Mouse (Mus musculus): ENCODE measurements around the gene Ebf1. TPM values are rescaled to one million over a fixed set of nuclear protein-coding genes. Genes with fewer than 3 reads are reported as not detected.

The Ebf1 gene
- polyA plus RNA-seq, 1 experiment from 2014 or later = 111 TPM

DNA sequence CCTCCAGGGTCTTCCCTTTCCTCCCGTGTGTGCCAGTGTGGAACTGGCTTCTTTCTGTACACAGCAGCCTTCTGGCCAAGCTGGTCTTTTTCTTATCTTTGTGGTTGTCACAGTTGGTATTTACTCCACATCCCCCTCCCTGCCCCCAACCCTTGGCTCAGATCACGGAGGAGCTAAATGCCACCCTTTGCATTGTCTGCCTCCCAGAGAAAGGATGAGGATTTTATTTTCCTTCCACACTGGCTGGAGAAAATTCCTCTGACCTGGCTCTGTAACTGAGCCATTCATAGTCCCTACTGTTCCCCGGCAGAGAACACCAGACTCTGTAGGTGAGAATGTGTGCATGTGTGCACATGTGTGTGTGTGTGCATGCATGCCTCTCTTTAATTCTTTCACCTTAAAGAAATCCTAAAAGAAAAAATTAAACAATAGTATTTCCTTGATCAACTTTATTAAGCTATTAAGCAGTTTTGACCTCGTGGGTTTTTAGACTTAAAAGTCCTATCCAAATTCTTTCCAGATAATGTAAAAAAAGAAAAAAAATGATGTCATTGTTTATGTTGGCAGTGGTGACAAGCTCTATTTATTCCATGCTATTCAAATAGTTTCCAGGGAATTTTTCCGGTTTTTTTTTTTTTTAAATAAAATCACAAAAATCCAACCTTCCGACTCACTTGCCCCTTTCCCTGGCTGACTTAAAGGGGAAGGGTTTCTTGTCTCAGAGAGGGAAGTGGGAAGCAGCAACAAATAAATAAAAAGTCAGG is 123.3 kb downstream of the Ebf1 start:
- Histone ChIP-seq H3K27ac (ENCODE audit: low read depth, low read length) (peak overlapping the region; percentile 87), H3K27me3 (ENCODE audit: control insufficient read depth, insufficient read depth, low read length) (no peaks in the 10 kb centered on the region), H3K9ac (ENCODE audit: low read depth, low read length) (peak overlapping the region; percentile 24; the same call in 1 of the 2 replicates), H3K9me3 (ENCODE audit: control insufficient read depth, low read length) (no peaks in the 10 kb centered on the region), H3K4me3 (ENCODE audit: low read depth, low read length) (no peak overlapping the region), H3K4me2 (replicated peaks; ENCODE audit: low read depth, low read length) (no peak overlapping the region), H3K36me3 (ENCODE audit: control insufficient read depth, insufficient read depth, low read length) (no peaks in the 10 kb centered on the region), H3K4me1 (replicated peaks; ENCODE audit: control insufficient read depth, insufficient read depth, low read length) (peaks cover 7% of the 10 kb centered on the region; the same call in 1 of the 2 replicates)
- DNase-seq (ENCODE audit: low spot score) (peak; percentile 48), ATAC-seq (ENCODE audit: low FRiP score) (peak; percentile 74; the same call in 1 of the 2 replicates)
- 16% methylated on average over 6 of the region's 6 CpGs for WGBS

DNA sequence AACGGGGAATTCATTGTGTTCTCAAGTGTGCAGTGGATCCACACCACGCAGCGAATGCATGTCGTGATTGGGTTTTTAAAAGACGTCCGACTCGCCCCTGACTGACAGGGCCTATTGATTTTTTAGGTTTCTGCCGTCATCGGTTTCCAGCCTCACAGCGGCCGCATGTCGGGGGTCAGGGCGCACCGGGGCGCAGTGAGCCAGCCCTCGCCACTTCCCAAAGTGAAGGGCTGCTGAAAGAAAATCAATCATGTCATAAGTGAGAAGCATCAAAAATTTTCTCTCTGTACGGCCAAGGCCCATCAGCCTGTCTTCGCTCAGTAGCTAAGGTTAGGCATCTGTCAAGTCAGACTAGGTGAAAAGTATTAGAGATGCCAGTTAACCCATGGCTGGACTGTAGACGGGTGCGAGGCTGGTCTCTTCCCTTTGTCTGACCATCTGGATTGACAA is 124.0 kb downstream of the Ebf1 start:
- no peak overlapping the region for H3K9ac ChIP-seq (ENCODE audit: low read depth, low read length)
- H3K27ac ChIP-seq (ENCODE audit: low read depth, low read length) = peak overlapping the region; percentile 61
- ATAC-seq (ENCODE audit: low FRiP score) (peak; percentile 74), DNase-seq (ENCODE audit: low spot score) (peak; percentile 61)
- whole genome bisulfite sequencing = 14% methylated on average over 20 of the region's 20 CpGs
- H3K4me2 ChIP-seq (replicated peaks; ENCODE audit: low read depth, low read length) = no peak overlapping the region
- no peak overlapping the region for H3K4me3 ChIP-seq (ENCODE audit: low read depth, low read length)
- no peaks in the 10 kb centered on the region for H3K9me3 ChIP-seq (ENCODE audit: control insufficient read depth, low read length)
- H3K4me1 ChIP-seq (replicated peaks; ENCODE audit: control insufficient read depth, insufficient read depth, low read length) = peaks cover 7% of the 10 kb centered on the region; the same call in 1 of the 2 replicates
- H3K27me3 ChIP-seq (ENCODE audit: control insufficient read depth, insufficient read depth, low read length) = no peaks in the 10 kb centered on the region
- no peaks in the 10 kb centered on the region for H3K36me3 ChIP-seq (ENCODE audit: control insufficient read depth, insufficient read depth, low read length)

DNA sequence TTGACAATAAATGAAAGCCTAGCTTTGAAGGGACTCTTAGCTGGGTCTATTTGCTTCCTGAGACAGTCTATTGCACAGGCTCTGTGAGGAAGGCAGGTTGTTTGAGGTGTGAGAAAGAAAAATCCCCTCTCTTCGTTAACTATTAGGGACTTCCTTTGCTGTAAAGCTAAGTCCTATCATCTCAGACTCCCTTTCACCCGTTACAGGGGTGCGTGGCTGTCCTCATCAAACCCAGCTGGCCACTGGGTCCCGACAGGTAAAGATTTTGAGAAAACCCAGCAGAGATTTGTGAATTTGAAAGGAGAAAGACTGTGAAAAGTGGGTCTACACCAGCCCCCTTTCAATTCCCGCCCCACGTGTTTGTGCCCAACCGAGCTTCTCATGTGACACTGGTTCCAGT is 127.3 kb downstream of the Ebf1 start:
- 0 out of 2 replicates have a peak overlapping the region, but pooled peaks have one; percentile 17 for H3K27ac ChIP-seq (ENCODE audit: low read depth, low read length)
- H3K9ac ChIP-seq (ENCODE audit: low read depth, low read length) = no peak overlapping the region
- no peaks in the 10 kb centered on the region for H3K36me3 ChIP-seq (ENCODE audit: control insufficient read depth, insufficient read depth, low read length)
- H3K27me3 ChIP-seq (ENCODE audit: control insufficient read depth, insufficient read depth, low read length) = no peaks in the 10 kb centered on the region
- H3K4me1 ChIP-seq (replicated peaks; ENCODE audit: control insufficient read depth, insufficient read depth, low read length) = peaks cover 4% of the 10 kb centered on the region; the same call in 1 of the 2 replicates
- no peaks in the 10 kb centered on the region for H3K9me3 ChIP-seq (ENCODE audit: control insufficient read depth, low read length)
- no peak overlapping the region for H3K4me3 ChIP-seq (ENCODE audit: low read depth, low read length)
- DNase-seq (ENCODE audit: low spot score) = no peak
- no peak for ATAC-seq (ENCODE audit: low FRiP score)
- WGBS = 64% methylated on average over 7 of the region's 7 CpGs
- no peak overlapping the region for H3K4me2 ChIP-seq (replicated peaks; ENCODE audit: low read depth, low read length)

GRCm38 (mm10) chr11:44745946-44746345 is 128.8 kb downstream of the Ebf1 start:
- no peak overlapping the region for H3K4me3 ChIP-seq (ENCODE audit: low read depth, low read length)
- no peak for DNase-seq (ENCODE audit: low spot score)
- no peak for ATAC-seq (ENCODE audit: low FRiP score)
- no peaks in the 10 kb centered on the region for H3K9me3 ChIP-seq (ENCODE audit: control insufficient read depth, low read length)
- no peaks in the 10 kb centered on the region for H3K36me3 ChIP-seq (ENCODE audit: control insufficient read depth, insufficient read depth, low read length)
- no peak overlapping the region for H3K4me2 ChIP-seq (replicated peaks; ENCODE audit: low read depth, low read length)
- H3K9ac ChIP-seq (ENCODE audit: low read depth, low read length) = no peak overlapping the region
- 88% methylated on average over 2 of the region's 2 CpGs for WGBS
- no peaks in the 10 kb centered on the region for H3K27me3 ChIP-seq (ENCODE audit: control insufficient read depth, insufficient read depth, low read length)
- peak overlapping the region; percentile 7; the same call in 1 of the 2 replicates for H3K27ac ChIP-seq (ENCODE audit: low read depth, low read length)
- H3K4me1 ChIP-seq (replicated peaks; ENCODE audit: control insufficient read depth, insufficient read depth, low read length) = no peaks in the 10 kb centered on the region; the same call in 1 of the 2 replicates

DNA sequence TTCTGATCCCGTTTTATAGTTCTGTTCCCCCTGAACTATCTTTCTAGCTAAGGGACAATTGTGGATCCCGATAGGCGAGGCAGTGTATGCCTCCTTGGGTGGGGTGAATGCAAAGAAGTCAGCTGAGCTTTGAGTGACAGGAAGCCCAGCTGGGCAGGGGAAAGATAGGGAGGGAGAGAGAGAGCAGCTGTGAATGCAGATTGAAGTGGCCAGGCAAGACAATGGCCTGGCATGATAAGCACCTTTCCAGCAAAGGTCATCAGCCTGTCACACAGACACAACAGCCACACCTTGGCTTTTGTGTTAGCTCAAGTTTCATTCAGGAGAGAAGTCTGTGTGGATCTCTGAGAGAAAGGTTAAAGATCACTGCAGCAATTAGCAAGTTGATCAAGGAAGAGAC is 129.6 kb downstream of the Ebf1 start:
- no peaks in the 10 kb centered on the region for H3K27me3 ChIP-seq (ENCODE audit: control insufficient read depth, insufficient read depth, low read length)
- peak; percentile 63 for DNase-seq (ENCODE audit: low spot score)

DNA sequence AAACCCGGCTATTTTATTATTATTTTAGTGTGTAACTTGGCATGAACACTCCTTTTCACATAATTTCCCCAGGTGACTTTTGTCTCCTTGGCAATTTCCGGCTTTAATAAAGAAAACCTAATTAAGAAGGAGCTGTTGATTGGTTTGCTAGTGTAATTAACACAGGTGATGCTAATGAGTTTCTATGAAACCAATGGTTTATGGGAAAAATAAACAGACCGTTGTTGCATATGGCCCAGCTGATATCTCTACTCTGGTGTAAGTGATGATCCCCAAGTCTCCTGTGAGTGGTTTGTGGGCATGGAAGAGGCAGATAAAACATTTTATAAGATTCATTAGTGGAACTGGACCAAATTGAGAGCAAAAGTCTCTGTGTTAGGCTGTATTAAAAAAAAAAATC is 132.2 kb downstream of the Ebf1 start:
- ATAC-seq (ENCODE audit: low FRiP score) (no peak), DNase-seq (ENCODE audit: low spot score) (no peak)
- no peaks in the 10 kb centered on the region for H3K27me3 ChIP-seq (ENCODE audit: control insufficient read depth, insufficient read depth, low read length)
- H3K9me3 ChIP-seq (ENCODE audit: control insufficient read depth, low read length) = no peaks in the 10 kb centered on the region
- no peaks in the 10 kb centered on the region for H3K36me3 ChIP-seq (ENCODE audit: control insufficient read depth, insufficient read depth, low read length)
- no peak overlapping the region for H3K4me3 ChIP-seq (ENCODE audit: low read depth, low read length)
- H3K4me2 ChIP-seq (replicated peaks; ENCODE audit: low read depth, low read length) = no peak overlapping the region
- H3K27ac ChIP-seq (ENCODE audit: low read depth, low read length) = no peak overlapping the region
- WGBS = 94% methylated on average over 3 of the region's 3 CpGs
- no peak overlapping the region for H3K9ac ChIP-seq (ENCODE audit: low read depth, low read length)
- no peaks in the 10 kb centered on the region for H3K4me1 ChIP-seq (replicated peaks; ENCODE audit: control insufficient read depth, insufficient read depth, low read length)

More for the DNA sequence above, 129.6 kb downstream of the Ebf1 start:
- Histone ChIP-seq H3K36me3 (ENCODE audit: control insufficient read depth, insufficient read depth, low read length) (no peaks in the 10 kb centered on the region), H3K27ac (ENCODE audit: low read depth, low read length) (peak overlapping the region; percentile 24; the same call in 1 of the 2 replicates), H3K4me1 (replicated peaks; ENCODE audit: control insufficient read depth, insufficient read depth, low read length) (no peaks in the 10 kb centered on the region), H3K4me2 (replicated peaks; ENCODE audit: low read depth, low read length) (no peak overlapping the region), H3K9me3 (ENCODE audit: control insufficient read depth, low read length) (no peaks in the 10 kb centered on the region), H3K9ac (ENCODE audit: low read depth, low read length) (no peak overlapping the region), H3K4me3 (ENCODE audit: low read depth, low read length) (no peak overlapping the region)
- WGBS = 14% methylated on average over 3 of the region's 3 CpGs
- peak; percentile 91 for ATAC-seq (ENCODE audit: low FRiP score)

DNA sequence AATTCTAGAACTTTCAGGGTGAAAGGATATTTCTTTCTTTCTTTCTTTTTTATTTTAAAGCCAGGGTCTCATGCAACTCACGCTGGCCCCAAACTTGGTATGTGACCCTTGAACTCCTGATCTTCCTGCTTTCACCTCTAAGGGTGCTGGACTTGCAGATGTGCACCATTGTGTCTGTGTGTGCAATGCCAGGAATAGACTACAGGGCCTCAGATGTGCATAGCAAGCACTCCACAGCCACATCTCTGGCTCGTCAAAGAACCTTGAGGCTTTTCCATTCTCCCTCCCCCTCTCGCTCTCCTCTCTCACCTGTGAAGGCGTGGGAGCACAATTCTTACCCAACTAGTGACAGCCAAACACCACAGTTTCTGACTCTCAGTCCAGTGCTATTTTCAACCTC is 137.2 kb downstream of the Ebf1 start:
- H3K4me3 ChIP-seq (ENCODE audit: low read depth, low read length) = no peak overlapping the region
- DNase-seq (ENCODE audit: low spot score) (no peak), ATAC-seq (ENCODE audit: low FRiP score) (no peak)
- no peaks in the 10 kb centered on the region for H3K4me1 ChIP-seq (replicated peaks; ENCODE audit: control insufficient read depth, insufficient read depth, low read length)
- H3K9ac ChIP-seq (ENCODE audit: low read depth, low read length) = no peak overlapping the region
- H3K9me3 ChIP-seq (ENCODE audit: control insufficient read depth, low read length) = no peaks in the 10 kb centered on the region
- 70% methylated on average over 4 of the region's 4 CpGs for WGBS
- no peak overlapping the region for H3K4me2 ChIP-seq (replicated peaks; ENCODE audit: low read depth, low read length)
- no peaks in the 10 kb centered on the region for H3K36me3 ChIP-seq (ENCODE audit: control insufficient read depth, insufficient read depth, low read length)
- H3K27me3 ChIP-seq (ENCODE audit: control insufficient read depth, insufficient read depth, low read length) = no peaks in the 10 kb centered on the region
- no peak overlapping the region for H3K27ac ChIP-seq (ENCODE audit: low read depth, low read length)

DNA sequence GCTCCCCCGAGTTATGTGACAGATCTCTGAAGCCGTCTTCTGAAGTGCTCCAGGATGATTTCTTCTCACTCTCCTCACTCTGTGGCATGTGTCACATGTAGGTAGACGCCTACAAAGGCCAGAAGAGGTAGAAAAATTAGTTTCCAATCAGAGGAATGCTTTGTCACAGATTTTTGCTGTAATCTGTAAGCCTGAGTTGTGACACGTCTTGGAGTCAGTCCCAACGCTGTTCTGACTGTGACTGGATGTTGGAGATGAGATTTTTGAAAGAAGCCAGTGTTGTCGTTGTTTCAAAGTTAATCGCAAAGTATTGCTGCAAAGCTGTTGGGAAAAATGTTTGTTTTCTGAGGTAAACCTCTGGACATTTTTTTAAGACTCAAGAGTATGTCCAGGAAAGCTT is 139.2 kb downstream of the Ebf1 start:
- H3K9me3 ChIP-seq (ENCODE audit: control insufficient read depth, low read length) = no peaks in the 10 kb centered on the region
- H3K4me2 ChIP-seq (replicated peaks; ENCODE audit: low read depth, low read length) = no peak overlapping the region
- no peak overlapping the region for H3K27ac ChIP-seq (ENCODE audit: low read depth, low read length)
- no peak for ATAC-seq (ENCODE audit: low FRiP score)
- H3K4me3 ChIP-seq (ENCODE audit: low read depth, low read length) = no peak overlapping the region
- H3K4me1 ChIP-seq (replicated peaks; ENCODE audit: control insufficient read depth, insufficient read depth, low read length) = peaks cover 3% of the 10 kb centered on the region; the same call in 1 of the 2 replicates
- H3K36me3 ChIP-seq (ENCODE audit: control insufficient read depth, insufficient read depth, low read length) = no peaks in the 10 kb centered on the region
- no peak overlapping the region for H3K9ac ChIP-seq (ENCODE audit: low read depth, low read length)
- DNase-seq (ENCODE audit: low spot score) = no peak
- WGBS = 86% methylated on average over 7 of the region's 7 CpGs
- no peaks in the 10 kb centered on the region for H3K27me3 ChIP-seq (ENCODE audit: control insufficient read depth, insufficient read depth, low read length)

DNA sequence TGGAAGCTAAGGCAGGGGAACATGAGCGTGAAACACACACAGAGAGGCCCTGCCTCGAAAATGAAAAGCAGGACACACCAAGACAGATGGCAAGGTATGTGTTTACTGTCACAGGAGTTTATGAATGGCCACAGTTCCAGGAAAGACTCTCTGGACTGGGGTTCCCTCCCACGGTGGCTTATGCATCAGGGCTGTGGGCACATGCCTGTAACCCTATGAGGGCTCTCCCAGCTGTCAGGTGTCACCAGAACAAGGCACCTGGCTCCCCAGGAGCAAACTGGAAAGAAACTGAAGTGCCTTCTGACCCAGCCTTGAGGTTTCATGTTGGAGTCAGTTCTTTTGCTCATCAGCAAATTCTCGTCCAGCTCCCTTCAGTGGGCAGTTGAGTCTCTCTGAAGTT is 141.7 kb downstream of the Ebf1 start:
- WGBS = 77% methylated on average over 4 of the region's 4 CpGs
- H3K4me1 ChIP-seq (replicated peaks; ENCODE audit: control insufficient read depth, insufficient read depth, low read length) = peaks cover 6% of the 10 kb centered on the region; the same call in 1 of the 2 replicates
- no peak overlapping the region for H3K9ac ChIP-seq (ENCODE audit: low read depth, low read length)
- H3K36me3 ChIP-seq (ENCODE audit: control insufficient read depth, insufficient read depth, low read length) = no peaks in the 10 kb centered on the region
- no peak overlapping the region for H3K27ac ChIP-seq (ENCODE audit: low read depth, low read length)
- ATAC-seq (ENCODE audit: low FRiP score) (no peak), DNase-seq (ENCODE audit: low spot score) (no peak)
- H3K9me3 ChIP-seq (ENCODE audit: control insufficient read depth, low read length) = no peaks in the 10 kb centered on the region
- H3K27me3 ChIP-seq (ENCODE audit: control insufficient read depth, insufficient read depth, low read length) = no peaks in the 10 kb centered on the region
- no peak overlapping the region for H3K4me3 ChIP-seq (ENCODE audit: low read depth, low read length)
- H3K4me2 ChIP-seq (replicated peaks; ENCODE audit: low read depth, low read length) = no peak overlapping the region
